Mouse (Mus musculus) forebrain, embryonic 14.5 days (tissue): ENCODE data around the gene Clmn. TPM values are rescaled to one million over a fixed set of nuclear protein-coding genes. Genes with fewer than 3 reads are reported as not detected.

Experiments
- ATAC-seq: fragments of 200-750 bp; cut with Nextera tagmentation; 2 replicates; pipeline ENCODE4 v1.8.0; 2017; ENCODE audit warnings: mild to moderate bottlenecking, moderate library complexity
- DNase-seq: peaks from one replicate; pipeline ENCODE4 v3.0.0-alpha.2; 2015; ENCODE audit warnings: low spot score
- H3K27ac ChIP-seq: fragments of 300-500 bp; sonication (generic); 2 replicates; pipeline ENCODE4 v1.5.1; 2014; ENCODE audit warnings: low read depth, mild to moderate bottlenecking, control low read depth, low read length, moderate library complexity
- H3K27me3 ChIP-seq: fragments of 300-500 bp; sonication (generic); replicated peaks from 2 replicates; pipeline ENCODE4 v1.6.1; 2014; ENCODE audit warnings: low read length, control low read depth, mixed read lengths; ENCODE audit not compliant: control insufficient read depth, insufficient read depth
- H3K36me3 ChIP-seq: fragments of 300-500 bp; sonication (generic); 2 replicates; pipeline ENCODE4 v1.6.1; 2014; ENCODE audit warnings: low read length, control low read depth; ENCODE audit not compliant: control insufficient read depth, insufficient read depth
- H3K4me1 ChIP-seq: fragments of 300-500 bp; sonication (generic); 2 replicates; pipeline ENCODE4 v1.6.1; 2014; ENCODE audit warnings: antibody characterized with exemption, low read length, control low read depth; ENCODE audit not compliant: control insufficient read depth, insufficient read depth
- H3K4me2 ChIP-seq: fragments of 300-500 bp; sonication (generic); 2 replicates; pipeline ENCODE4 v1.6.1; 2014; ENCODE audit warnings: mild to moderate bottlenecking, control low read depth, low read length
- H3K4me3 ChIP-seq: fragments of 300-500 bp; sonication (generic); 2 replicates; pipeline ENCODE4 v1.5.1; 2014; ENCODE audit warnings: low read depth, low read length, control low read depth
- H3K9ac ChIP-seq: fragments of 300-500 bp; sonication (generic); 2 replicates; pipeline ENCODE4 v1.6.1; 2014; ENCODE audit warnings: mild to moderate bottlenecking, low read length, control low read depth, moderate library complexity
- H3K9me3 ChIP-seq: fragments of 300-500 bp; sonication (generic); replicated peaks from 2 replicates; pipeline ENCODE4 v1.6.1; 2016; ENCODE audit warnings: low read length, control low read depth, mixed read lengths; ENCODE audit not compliant: control insufficient read depth
- WGBS: fragments of 180-500 bp; shearing (Covaris S2); extraction: QIAGEN DNeasy Blood & Tissue Kit; methylation state at CpG from one replicate; pipeline ENCODE4 v1.1.7; 2014; 5-methylcytosine and 5-hydroxymethylcytosine counted together
- polyA plus RNA-seq: library from polyadenylated mRNA; unstranded; fragments of >200 nt; fragmentation: Nextera tagmentation; extraction: Ambion mirVana; gene quantifications from 2 replicates; pipeline ENCODE4 v1.2.1, GENCODE M21; 2014

Clmn gene
- polyA plus RNA-seq, 1 experiment from 2014 or later = 0.33 TPM

DNA sequence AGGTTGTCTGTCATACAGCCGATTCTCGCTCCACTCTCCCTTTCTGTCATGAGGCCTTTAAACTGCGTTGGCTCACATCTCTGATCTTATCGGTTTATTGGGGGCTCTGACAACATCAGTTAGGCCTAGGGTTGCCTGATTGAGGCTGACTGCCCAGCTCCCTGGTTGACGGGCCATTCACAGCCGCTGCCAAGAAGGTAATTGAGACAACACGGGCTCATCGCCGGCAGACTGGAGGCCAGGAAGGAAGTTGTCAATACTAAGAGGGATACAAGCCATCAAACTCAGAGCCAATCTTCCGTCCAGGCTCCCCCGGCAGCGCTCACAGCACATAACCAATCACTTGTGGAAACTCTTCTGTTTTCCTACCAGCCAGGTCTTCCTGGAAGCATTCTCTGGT is 71.4 kb downstream of the Clmn start:
- Histone ChIP-seq H3K27me3 (no peaks in the 10 kb centered on the region), H3K4me2 (no peak overlapping the region), H3K4me1 (no peaks in the 10 kb centered on the region), H3K9me3 (no peaks in the 10 kb centered on the region), H3K36me3 (no peaks in the 10 kb centered on the region), H3K4me3 (no peak overlapping the region), H3K9ac (no peak overlapping the region), H3K27ac (no peak overlapping the region)
- WGBS = 88% methylated on average over 12 of the region's 12 CpGs
- DNase-seq (no peak), ATAC-seq (no peak)

DNA sequence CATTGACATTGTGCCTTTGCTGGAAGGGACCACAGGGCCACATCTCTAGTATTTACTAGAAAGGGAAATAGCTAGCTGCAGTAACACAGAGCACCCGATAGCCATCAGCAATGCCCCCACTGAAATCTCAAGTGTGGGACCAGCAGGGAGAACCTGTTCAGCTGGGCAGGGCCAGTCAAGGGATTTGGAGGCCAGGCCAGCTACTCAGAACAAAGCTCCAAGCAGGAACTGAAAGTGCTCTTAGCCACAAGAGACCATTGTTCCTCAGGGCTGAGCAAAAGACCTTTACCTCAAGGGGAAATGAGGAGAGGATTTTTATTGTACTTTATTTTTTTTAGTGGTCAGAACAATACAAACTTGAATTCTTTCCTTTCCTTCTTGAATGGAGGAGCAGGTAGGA is 87.3 kb downstream of the Clmn start:
- Histone ChIP-seq H3K4me3 (no peak overlapping the region), H3K9ac (no peak overlapping the region), H3K27me3 (no peaks in the 10 kb centered on the region), H3K9me3 (no peaks in the 10 kb centered on the region), H3K4me2 (no peak overlapping the region), H3K36me3 (no peaks in the 10 kb centered on the region), H3K4me1 (no peaks in the 10 kb centered on the region), H3K27ac (no peak overlapping the region)
- ATAC-seq (no peak), DNase-seq (no peak)
- 83% methylated on average over 1 of the region's 1 CpGs for WGBS

DNA sequence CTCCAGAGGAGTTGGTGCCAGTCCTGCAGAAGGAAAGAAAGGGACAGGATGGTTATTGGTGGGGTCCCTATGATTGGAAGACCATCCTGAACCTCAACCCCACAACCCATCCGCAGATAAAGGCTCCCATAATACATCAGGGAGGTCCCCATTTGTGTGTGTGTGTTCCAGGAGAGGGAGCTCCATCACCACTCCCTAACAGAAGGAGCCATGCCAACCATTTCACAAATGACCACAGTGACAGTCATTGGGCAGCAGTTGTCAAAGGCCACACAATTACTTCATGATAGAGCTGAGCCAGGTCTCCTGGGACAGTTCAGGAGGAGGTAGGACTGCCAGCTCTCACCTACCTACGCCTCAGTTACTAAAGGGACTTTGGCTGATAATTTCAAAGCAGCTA is 92.9 kb downstream of the Clmn start:
- WGBS = 86% methylated on average over 2 of the region's 2 CpGs
- Histone ChIP-seq H3K4me2 (no peak overlapping the region), H3K4me1 (0 out of 2 replicates have a peak, but pooled peaks cover 3% of the 10 kb centered on the region), H3K36me3 (no peaks in the 10 kb centered on the region), H3K9me3 (no peaks in the 10 kb centered on the region), H3K4me3 (no peak overlapping the region), H3K27me3 (no peaks in the 10 kb centered on the region), H3K9ac (no peak overlapping the region), H3K27ac (no peak overlapping the region)
- DNase-seq (no peak), ATAC-seq (no peak)

DNA sequence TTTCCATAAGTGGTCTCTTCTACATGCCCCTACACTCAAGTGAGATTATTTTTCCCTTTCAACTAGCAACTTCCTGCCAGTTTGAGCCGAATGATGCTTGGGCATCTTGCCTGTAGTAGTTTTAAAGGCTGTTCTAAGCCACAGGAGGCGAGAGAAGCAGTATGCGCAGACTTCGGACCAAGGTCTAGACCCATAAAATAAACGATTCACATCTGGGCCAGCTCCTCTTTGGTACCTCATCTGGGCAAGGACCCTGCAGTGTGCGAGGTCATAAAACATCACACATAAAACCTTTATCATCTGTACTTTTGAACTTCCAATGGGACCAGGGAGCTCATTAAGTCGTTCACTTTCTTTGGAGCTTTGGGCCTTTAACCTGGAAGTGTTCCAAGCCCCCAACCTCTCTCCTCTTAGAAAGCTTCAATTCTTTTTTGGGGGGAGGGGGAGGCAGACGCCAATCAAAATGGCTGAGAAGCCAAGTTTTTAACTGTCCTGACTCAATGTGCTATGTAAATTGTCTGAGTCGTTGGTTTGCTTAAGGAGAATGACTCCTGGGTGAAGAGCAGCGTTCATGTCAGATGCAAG is 95.6 kb downstream of the Clmn start:
- H3K4me3 ChIP-seq = no peak overlapping the region
- H3K9me3 ChIP-seq = no peaks in the 10 kb centered on the region
- H3K27me3 ChIP-seq = no peaks in the 10 kb centered on the region
- ATAC-seq = no peak
- WGBS = 47% methylated on average over 10 of the region's 10 CpGs
- H3K4me2 ChIP-seq = no peak overlapping the region
- no peak overlapping the region for H3K27ac ChIP-seq
- H3K36me3 ChIP-seq = no peaks in the 10 kb centered on the region
- H3K4me1 ChIP-seq = 0 out of 2 replicates have a peak, but pooled peaks cover 3% of the 10 kb centered on the region
- H3K9ac ChIP-seq = no peak overlapping the region
- DNase-seq = peak; percentile 19

DNA sequence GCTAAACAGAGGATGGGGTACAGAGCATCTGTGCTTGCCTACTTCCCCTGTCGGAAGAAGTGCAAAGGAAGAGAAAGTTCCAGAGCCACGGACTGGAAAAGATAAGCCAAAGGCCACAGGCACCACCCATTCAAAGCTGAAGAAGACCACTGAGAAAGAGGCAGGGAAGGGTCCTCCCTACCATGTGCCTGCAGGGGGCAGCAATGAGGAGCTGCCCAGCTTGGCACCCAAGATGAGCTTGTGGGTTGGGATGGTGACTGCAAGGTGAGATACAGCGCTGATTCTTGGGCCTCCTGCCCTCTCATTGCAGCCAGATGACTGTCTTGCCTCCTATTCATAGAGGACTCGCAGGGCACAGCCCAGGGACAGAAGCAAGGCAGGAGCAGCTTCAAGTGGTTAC is 97.7 kb downstream of the Clmn start:
- no peaks in the 10 kb centered on the region for H3K9me3 ChIP-seq
- peaks cover 8% of the 10 kb centered on the region; the same call in 1 of the 2 replicates for H3K4me1 ChIP-seq
- H3K27ac ChIP-seq = no peak overlapping the region
- ATAC-seq (no peak), DNase-seq (no peak)
- no peaks in the 10 kb centered on the region for H3K27me3 ChIP-seq
- H3K9ac ChIP-seq = no peak overlapping the region
- H3K36me3 ChIP-seq = no peaks in the 10 kb centered on the region
- WGBS = 85% methylated on average over 4 of the region's 4 CpGs
- H3K4me3 ChIP-seq = no peak overlapping the region
- H3K4me2 ChIP-seq = no peak overlapping the region

DNA sequence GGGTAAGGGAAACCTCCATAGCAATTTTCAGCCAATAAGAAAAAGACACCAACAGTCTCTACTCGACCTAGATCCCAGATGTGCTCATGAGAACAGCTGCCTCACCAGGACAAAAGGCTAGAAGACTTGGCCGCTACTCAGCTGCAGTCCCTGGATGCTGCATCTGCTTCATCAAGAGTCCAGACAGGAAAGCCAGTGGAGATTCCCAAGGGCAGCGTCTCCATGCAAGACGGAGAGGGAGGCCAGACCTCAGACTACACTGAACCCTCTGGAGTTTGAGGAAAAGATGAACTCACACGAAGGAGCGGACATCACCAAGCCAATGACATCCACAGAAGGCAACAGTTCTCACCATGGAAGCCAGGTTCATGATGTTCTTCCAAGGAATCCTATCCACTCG is 99.1 kb downstream of the Clmn start:
- 94% methylated on average over 7 of the region's 7 CpGs for WGBS
- ATAC-seq = no peak

DNA sequence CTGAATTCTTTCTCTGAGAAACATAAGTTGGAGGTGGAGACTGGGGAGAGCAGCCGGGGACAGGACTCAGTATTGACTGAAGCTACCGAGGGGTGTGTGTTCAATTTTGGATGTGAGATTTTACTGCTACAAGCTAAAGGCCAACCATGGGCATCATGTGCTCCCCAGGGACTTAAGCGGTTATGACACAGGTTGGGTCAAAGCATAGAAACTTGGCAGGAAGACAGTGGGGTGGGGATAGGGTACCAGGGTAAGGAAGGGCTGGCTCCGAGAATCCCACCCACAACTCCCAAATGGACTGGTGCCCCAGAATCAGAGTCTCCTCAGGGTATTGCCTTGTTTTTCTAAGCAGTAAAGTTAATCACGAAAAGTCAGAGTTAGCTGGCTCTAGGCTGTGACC is 99.8 kb downstream of the Clmn start:
- Histone ChIP-seq H3K4me2 (no peak overlapping the region), H3K9ac (no peak overlapping the region), H3K4me3 (no peak overlapping the region), H3K27me3 (no peaks in the 10 kb centered on the region), H3K27ac (no peak overlapping the region), H3K4me1 (peaks cover 8% of the 10 kb centered on the region; the same call in 1 of the 2 replicates), H3K36me3 (no peaks in the 10 kb centered on the region), H3K9me3 (no peaks in the 10 kb centered on the region)
- ATAC-seq (no peak), DNase-seq (no peak)
- 92% methylated on average over 5 of the region's 5 CpGs for WGBS

More for the DNA sequence above, 99.1 kb downstream of the Clmn start:
- no peaks in the 10 kb centered on the region for H3K36me3 ChIP-seq
- H3K4me2 ChIP-seq = no peak overlapping the region
- no peak for DNase-seq
- H3K4me3 ChIP-seq = no peak overlapping the region
- peaks cover 8% of the 10 kb centered on the region; the same call in 1 of the 2 replicates for H3K4me1 ChIP-seq
- H3K27ac ChIP-seq = no peak overlapping the region
- H3K27me3 ChIP-seq = no peaks in the 10 kb centered on the region
- no peak overlapping the region for H3K9ac ChIP-seq
- no peaks in the 10 kb centered on the region for H3K9me3 ChIP-seq

DNA sequence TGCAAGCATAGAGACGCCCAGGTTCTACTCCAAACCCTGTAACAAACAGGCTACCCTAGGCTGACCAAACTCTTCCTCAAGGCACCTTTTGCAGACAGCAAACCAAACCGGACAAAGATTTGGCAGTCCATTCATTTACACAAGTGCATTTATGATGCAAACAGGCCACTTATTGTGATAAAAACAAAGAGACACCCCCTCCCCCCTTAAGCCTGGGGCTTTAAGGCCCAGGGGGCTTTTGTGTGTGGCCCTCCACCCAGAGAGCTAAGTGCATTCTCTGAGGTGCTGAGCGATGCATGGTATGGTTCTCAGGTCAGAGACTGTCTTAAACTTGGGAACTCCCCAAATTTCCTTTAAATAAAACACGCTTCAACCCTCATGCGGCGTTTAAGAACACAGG is 101.0 kb downstream of the Clmn start:
- Histone ChIP-seq H3K27ac (no peak overlapping the region), H3K27me3 (no peaks in the 10 kb centered on the region), H3K9ac (no peak overlapping the region), H3K4me3 (no peak overlapping the region), H3K36me3 (no peaks in the 10 kb centered on the region), H3K9me3 (no peaks in the 10 kb centered on the region), H3K4me1 (peaks cover 5% of the 10 kb centered on the region; the same call in 1 of the 2 replicates), H3K4me2 (no peak overlapping the region)
- ATAC-seq (no peak), DNase-seq (no peak)
- 19% methylated on average over 6 of the region's 6 CpGs for WGBS

DNA sequence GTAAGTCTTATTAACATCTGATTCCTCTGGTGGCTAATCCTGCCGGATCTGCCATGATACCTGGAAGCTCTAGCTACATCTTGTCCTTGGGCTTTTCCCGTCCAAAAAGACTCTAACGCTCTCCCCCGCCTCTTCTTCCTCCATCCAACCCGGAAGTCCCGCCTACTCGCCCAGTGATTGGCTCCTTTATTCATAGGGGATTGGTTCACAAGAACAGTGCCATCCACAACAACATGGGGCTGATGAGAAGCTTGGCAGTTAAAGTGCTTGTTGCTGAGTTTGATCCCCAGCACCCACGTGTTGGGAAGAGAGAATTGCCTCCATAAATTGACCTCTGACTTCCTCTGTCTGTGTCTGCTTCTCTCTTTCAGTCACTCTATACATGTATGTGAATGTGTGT is 103.5 kb downstream of the Clmn start:
- Histone ChIP-seq H3K36me3 (no peaks in the 10 kb centered on the region), H3K9ac (no peak overlapping the region), H3K27ac (no peak overlapping the region), H3K4me2 (no peak overlapping the region), H3K27me3 (no peaks in the 10 kb centered on the region), H3K9me3 (no peaks in the 10 kb centered on the region), H3K4me1 (peaks cover 5% of the 10 kb centered on the region; the same call in 1 of the 2 replicates), H3K4me3 (no peak overlapping the region)
- ATAC-seq = no peak
- DNase-seq = no peak
- WGBS = 83% methylated on average over 8 of the region's 8 CpGs
